ENCODE assay signal across 26 mouse cellular contexts in genomic region chr6:33770021-33770420, GRCm38 (mm10).
DNase-seq lines count a peak whose midpoint lies in the region; ATAC-seq and TF ChIP-seq lines count a peak whose summit lies in the region.
"Had no signal": no experiment of that assay in that cellular context is flagged by ENCODE, and none has a peak within 500 bp of the region (broad histone marks: within the 10 kb centered on the region; RNA-seq: fewer than 3 reads in every experiment).

No protein-coding gene starts in this region.

- TF ChIP-seq CTCF in brain, embryonic 14.5 days (IDR thresholded peaks at IDR 0.05; ENCODE audit: borderline replicate concordance, extremely low read depth, insufficient read depth, insufficient read length): no peak

- H3K4me1 ChIP-seq in kidney, embryonic 16.5 days (ENCODE audit: insufficient read depth, low read length): no peaks in the 10 kb centered on the region
- peaks cover 4% of the 10 kb centered on the region; the same call in 1 of the 2 replicates for H3K4me1 ChIP-seq in heart, embryonic 10.5 days
- H3K4me1 ChIP-seq: embryonic facial prominence, embryonic 15.5 days had no signal

- DNase-seq in ES-CJ7 (ENCODE audit: low read depth, low spot score) (peak; percentile 90), R1 (ENCODE audit: low read depth, low spot score) (peak; percentile 84)
- DNase-seq in brain, embryonic 14.5 days (ENCODE audit: low read depth): peak; percentile 32
- DNase-seq in layer of hippocampus, postnatal 25 days (ENCODE audit: extremely low spot score in 1 of 2, low spot score in 1 of 2): no peak
- DNase-seq in heart, embryonic 10.5 days (ENCODE audit: low spot score): no peak
- DNase-seq: adrenal gland, adult 8-10 months; adrenal gland, postnatal 14 days; adrenal gland, postnatal 36 days; cerebellum, adult 11 months; cerebellum, adult 18-20 months; cerebellum, adult 8-10 months; cerebellum, adult 9-11 months; cerebellum, postnatal 14 days; cerebellum, postnatal 36 days; embryo, embryonic 11 days had no signal

- no peaks in the 10 kb centered on the region for H3K36me3 ChIP-seq in kidney, embryonic 16.5 days (ENCODE audit: insufficient read depth, low read length)
- no peaks in the 10 kb centered on the region for H3K36me3 ChIP-seq in heart, embryonic 10.5 days
- H3K36me3 ChIP-seq: embryonic facial prominence, embryonic 13.5 days; embryonic facial prominence, embryonic 15.5 days; forebrain, embryonic 10.5 days; forebrain, embryonic 12.5 days; G1E had no signal

- no peak overlapping the region for H3K9ac ChIP-seq in kidney, embryonic 16.5 days (replicated peaks; ENCODE audit: low read length)
- H3K9ac ChIP-seq: embryonic facial prominence, embryonic 13.5 days; embryonic facial prominence, embryonic 15.5 days; forebrain, embryonic 12.5 days had no signal

- no peaks in the 10 kb centered on the region for H3K9me3 ChIP-seq in kidney, embryonic 16.5 days (ENCODE audit: low read length)
- H3K9me3 ChIP-seq in heart, embryonic 10.5 days: no peaks in the 10 kb centered on the region
- H3K9me3 ChIP-seq: embryonic facial prominence, embryonic 13.5 days; embryonic facial prominence, embryonic 15.5 days; forebrain, embryonic 10.5 days; forebrain, embryonic 12.5 days; G1E had no signal

- TF ChIP-seq POLR2A in brain, embryonic 14.5 days (IDR thresholded peaks at IDR 0.05; ENCODE audit: borderline replicate concordance, extremely low read depth, insufficient read depth, insufficient read length, poor library complexity, severe bottlenecking): no peak

- ATAC-seq in kidney, embryonic 16.5 days (ENCODE audit: low FRiP score, low TSS enrichment): no peak
- ATAC-seq: activated CD4-positive, CD25-positive, alpha-beta regulatory T cell, adult 4 months; forebrain, embryonic 14.5 days; forebrain, embryonic 16.5 days; Patski had no signal

- H3K4me2 ChIP-seq in kidney, embryonic 16.5 days (replicated peaks; ENCODE audit: low read depth, low read length): no peak overlapping the region
- H3K4me2 ChIP-seq: embryonic facial prominence, embryonic 13.5 days; embryonic facial prominence, embryonic 15.5 days; forebrain, embryonic 12.5 days had no signal

- no peaks in the 10 kb centered on the region for H3K27me3 ChIP-seq in kidney, embryonic 16.5 days (ENCODE audit: insufficient read depth, low read length)
- H3K27me3 ChIP-seq in heart, embryonic 10.5 days (ENCODE audit: insufficient read depth, poor library complexity, severe bottlenecking): no peaks in the 10 kb centered on the region
- H3K27me3 ChIP-seq: embryonic facial prominence, embryonic 13.5 days; embryonic facial prominence, embryonic 15.5 days; forebrain, embryonic 12.5 days; Patski had no signal

- H3K4me3 ChIP-seq in kidney, embryonic 16.5 days (ENCODE audit: low read length): no peak overlapping the region
- no peak overlapping the region for H3K4me3 ChIP-seq in heart, embryonic 10.5 days
- H3K4me3 ChIP-seq: embryonic facial prominence, embryonic 13.5 days; embryonic facial prominence, embryonic 15.5 days; erythroblast, embryonic 14.5 days; forebrain, embryonic 10.5 days; forebrain, embryonic 12.5 days had no signal

- no peak overlapping the region for H3K27ac ChIP-seq in kidney, embryonic 16.5 days (ENCODE audit: low read length)
- no peak overlapping the region for H3K27ac ChIP-seq in heart, embryonic 10.5 days
- H3K27ac ChIP-seq: embryonic facial prominence, embryonic 13.5 days; embryonic facial prominence, embryonic 15.5 days; forebrain, embryonic 10.5 days; forebrain, embryonic 12.5 days had no signal

- WGBS in kidney, embryonic 16.5 days: 87% methylated on average over 2 of the region's 2 CpGs
- WGBS in heart, embryonic 10.5 days: 75% methylated on average over 2 of the region's 2 CpGs

Comparison
In these comparisons a context has a peak if more than half of its experiments do, and no peak if none do; other contexts are left out.
1. DNase-seq: peak in ES-CJ7 (single experiment), R1 (single experiment) and brain, embryonic 14.5 days (single experiment); none in layer of hippocampus, postnatal 25 days (0 of 2) and heart, embryonic 10.5 days (single experiment).